Mouse (Mus musculus): ENCODE data around the gene Macrod2.

The Macrod2 gene

DNA sequence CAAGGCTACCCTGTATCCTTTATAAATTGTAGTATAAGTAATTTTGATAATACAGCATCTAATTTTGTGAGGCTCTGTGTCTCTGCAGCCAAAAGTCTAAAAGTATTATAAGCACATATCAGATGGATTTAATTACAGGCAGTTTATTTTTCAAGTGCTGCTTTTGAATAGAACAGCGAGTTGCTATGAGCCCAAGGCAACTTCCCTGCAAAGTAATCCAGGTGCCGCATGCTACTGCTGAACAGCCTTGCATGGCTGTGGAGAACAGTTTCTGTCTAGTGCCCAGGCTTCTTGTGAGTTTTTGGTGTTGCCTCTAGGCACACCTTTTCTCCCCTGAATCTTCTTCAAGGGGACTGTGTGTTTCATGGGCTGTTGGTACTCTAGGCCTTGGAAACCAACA, 517.8 kb downstream of the Macrod2 start:
- no peak for DNase-seq (ENCODE audit: low spot score)

- DNase-seq (ENCODE audit: low spot score) = no peak
These were observed 518.7 kb downstream of the Macrod2 start for GRCm38 (mm10) chr2:140913679-140914412.

GRCm38 (mm10) chr2:140926922-140927321, 531.8 kb downstream of the Macrod2 start:
- no peak for DNase-seq (ENCODE audit: low spot score)

DNA sequence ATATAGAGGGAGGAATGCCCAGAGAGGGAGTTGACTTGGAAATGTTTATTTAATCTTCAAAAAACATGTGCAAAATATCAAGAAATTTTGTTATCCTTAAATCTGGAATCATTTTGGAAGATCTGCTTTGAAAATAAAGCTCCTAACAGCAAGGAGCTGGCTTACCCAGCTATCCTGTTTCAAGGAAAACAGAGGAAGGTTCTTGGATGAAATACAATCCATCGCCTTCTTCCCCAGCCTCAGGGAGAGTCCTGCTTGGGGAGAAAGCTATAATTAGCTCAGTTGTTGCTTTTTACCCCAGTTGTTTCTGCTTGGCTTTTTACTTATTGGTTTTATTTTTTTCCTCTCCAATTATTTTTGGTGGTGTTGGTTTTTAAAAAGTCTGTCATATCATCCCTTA, 539.4 kb downstream of the Macrod2 start:
- DNase-seq (ENCODE audit: low spot score) = no peak

DNA sequence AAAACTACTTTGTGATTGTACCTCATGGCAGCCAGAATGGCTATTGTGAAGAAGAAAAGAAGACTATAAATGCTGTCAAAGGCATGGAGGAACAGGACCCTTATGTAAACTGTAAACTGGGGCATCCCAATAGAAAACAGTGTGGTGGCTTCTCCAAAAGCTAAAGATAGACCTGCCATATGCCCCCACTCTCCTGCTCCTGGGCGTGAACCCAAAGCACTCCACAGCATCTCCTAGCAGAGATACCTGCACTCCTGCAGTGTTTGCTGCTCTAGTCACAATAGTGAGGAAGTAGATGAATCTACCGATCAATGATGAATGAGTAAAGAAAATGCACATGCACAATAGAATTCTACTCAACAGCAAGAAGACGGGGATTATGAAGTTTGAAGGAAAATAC, 554.4 kb downstream of the Macrod2 start:
- no peak for DNase-seq (ENCODE audit: low spot score)

DNA sequence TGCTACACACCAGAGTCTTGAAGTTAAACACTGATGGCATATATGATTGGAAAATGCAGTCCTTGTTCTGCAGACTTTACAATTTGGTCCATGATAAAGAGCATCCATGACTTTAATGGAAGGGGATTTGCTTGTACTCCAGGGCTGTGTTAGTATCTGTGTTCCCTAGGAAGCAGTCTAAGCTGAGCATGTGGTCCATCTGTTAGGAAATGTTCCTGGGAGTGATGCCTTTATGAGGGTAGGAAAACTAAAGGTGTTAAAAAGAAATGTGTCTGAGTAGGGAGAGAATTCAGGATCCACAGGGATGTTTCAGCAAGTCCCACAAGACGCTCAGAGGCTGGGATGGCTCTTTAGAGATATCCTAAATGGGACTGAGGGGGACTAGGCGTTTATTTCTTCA, 564.1 kb downstream of the Macrod2 start:
- no peak for DNase-seq (ENCODE audit: low spot score)

- no peak for DNase-seq (ENCODE audit: low spot score)
These were observed 575.1 kb downstream of the Macrod2 start for GRCm38 (mm10) chr2:140970181-140970580.

DNA sequence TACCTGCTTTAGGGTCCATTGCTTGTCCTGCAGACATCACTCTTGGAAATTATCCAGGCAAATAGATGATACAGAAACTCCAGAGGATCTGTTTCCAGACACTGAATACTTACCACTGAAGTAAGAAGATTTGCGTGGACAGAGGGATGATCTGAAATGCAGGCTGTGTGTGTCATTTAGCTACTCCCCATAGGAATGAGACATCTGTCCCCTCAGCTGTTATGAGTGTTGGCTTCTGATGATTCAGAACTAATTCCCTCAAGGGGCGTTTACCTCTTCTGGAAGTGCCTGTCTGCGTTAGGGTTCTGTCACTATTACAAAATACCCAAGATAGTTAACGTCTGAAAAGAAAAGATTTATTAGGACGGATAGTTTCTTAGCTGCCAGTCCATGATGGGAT, 576.7 kb downstream of the Macrod2 start:
- no peak for DNase-seq (ENCODE audit: low spot score)

- DNase-seq (ENCODE audit: low spot score) = no peak
These were observed 590.7 kb downstream of the Macrod2 start for GRCm38 (mm10) chr2:140985670-140986372.

DNA sequence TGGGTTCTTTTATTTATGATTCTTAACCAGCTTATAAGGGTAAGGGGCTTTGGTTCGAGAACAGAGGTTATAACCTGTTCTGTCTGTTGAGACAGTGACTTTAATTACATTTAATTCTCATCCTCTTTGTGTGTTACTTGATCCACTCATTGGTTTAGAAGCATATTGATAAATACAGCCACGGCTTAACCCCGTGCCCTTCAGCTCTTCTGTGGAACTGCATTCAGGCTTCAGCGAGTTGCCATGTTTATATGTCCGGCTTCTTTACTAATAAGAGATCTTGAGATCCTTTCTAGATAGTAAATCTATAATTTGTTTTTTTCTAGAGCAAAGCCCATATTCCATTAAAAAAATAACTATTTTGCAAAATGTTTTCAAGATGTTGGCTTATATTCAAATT, 608.7 kb downstream of the Macrod2 start:
- DNase-seq (ENCODE audit: low spot score) = no peak

DNA sequence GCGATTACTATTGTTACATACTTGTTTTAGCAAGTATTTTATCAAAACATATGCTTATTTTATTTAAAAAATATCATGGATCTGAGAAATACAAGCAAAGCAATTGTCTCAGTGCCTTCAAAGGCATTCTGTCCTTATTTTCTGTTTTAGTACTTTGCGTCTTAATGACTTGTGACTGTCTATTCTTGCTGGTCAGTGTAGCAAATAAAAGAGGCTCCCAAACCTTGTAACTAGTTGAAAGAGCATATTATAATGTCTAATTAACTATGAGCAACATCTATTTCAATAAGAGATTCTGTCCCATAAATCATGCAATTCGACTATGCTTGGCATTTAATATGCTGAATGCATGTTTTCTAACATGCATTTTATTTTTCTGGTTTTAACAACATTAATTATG, 609.2 kb downstream of the Macrod2 start:
- no peak for DNase-seq (ENCODE audit: low spot score)

DNA sequence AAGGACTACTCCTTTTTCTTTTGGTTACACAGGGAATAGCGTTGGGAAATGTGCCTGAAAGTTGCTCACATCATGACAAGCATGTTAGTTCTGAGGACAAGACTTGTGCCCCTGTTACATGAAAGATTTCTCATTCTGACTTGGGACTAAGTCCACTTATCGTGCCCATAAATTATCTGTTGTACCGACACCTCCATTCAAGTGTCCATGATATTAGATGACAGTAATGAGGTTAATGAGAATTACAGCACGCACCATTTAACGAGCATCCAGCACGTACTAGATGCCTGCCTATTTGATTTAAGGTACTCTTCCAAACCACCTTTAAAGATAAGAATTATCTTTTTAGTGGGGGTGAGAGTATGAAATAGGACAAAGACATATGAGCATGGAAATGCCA, 610.5 kb downstream of the Macrod2 start:
- DNase-seq (ENCODE audit: low spot score) = no peak

DNA sequence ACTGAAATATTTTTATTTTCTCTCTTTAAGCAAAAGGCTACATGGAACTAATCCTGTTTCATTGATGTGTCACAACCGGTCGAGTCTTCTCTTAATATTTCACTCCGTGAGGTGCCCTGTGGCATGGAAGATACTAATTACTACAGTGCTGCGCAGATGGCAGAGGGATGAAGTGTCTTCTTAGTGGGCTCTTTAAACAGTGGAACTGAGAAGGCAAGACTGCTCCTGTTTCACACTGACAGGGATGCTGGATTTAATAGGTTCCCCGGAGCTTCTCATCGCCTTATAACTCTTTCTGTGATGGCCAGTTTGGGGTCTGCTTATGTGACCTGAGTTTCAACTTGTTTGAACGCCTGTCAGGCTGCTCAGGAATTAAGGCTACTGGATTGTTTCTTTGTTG, 612.6 kb downstream of the Macrod2 start:
- DNase-seq (ENCODE audit: low spot score) = no peak

GRCm38 (mm10) chr2:141008458-141008857, 613.3 kb downstream of the Macrod2 start:
- no peak for DNase-seq (ENCODE audit: low spot score)

DNA sequence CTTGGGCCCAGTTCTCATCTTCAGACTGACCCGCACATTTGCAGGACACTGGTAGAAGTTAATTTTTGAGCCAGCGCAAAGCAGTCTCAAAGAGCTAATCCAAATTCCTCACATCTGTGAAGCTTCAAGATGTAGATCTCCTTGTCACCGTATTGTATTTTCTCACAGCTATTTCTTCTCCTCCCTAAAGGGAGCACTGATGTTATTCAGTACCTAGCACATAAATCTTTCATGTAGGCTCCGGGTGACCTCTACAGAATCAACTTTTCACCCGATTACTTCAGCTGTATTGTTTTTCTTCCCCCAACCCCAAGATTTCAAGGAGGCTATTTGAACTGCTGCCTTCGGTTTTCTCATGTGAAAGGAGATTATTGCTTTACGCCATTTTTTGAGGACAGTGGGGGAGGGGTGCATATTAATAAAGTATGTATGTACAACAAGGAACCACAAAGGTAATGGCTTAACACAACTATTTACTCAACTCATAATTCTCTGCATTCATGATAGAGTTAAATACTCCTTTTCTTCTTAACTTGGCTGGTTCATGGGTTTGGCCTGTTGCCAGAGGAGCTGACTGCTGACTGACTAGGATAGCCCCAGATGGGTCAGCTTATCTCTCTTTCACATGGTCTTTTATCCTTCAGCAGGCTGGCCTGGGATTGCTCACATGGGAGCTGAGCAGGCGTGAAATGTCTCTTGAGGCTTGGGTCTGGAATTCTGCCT, 618.5 kb downstream of the Macrod2 start:
- DNase-seq (ENCODE audit: low spot score) = peak; percentile 36

- DNase-seq (ENCODE audit: low spot score) = no peak
These were observed 627.9 kb downstream of the Macrod2 start for GRCm38 (mm10) chr2:141022971-141023370.

DNA sequence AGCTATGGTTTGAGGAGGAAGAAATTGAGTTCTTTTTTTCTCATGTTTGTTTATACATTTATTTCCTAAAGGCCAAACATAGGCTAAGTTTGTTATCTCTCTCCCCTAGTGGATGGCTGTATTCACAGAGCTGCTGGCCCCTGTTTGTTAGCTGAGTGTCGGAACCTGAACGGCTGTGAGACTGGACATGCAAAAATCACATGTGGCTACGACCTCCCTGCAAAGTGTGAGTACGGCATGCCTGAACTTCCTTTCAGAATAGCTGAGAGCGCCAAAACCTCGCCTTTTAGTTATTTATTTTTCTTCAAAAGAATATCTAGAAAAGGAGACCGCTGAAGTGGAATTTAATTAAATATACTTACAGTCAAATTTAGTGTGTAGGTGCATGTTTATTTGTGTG, 628.8 kb downstream of the Macrod2 start:
- no peak for DNase-seq (ENCODE audit: low spot score)

DNA sequence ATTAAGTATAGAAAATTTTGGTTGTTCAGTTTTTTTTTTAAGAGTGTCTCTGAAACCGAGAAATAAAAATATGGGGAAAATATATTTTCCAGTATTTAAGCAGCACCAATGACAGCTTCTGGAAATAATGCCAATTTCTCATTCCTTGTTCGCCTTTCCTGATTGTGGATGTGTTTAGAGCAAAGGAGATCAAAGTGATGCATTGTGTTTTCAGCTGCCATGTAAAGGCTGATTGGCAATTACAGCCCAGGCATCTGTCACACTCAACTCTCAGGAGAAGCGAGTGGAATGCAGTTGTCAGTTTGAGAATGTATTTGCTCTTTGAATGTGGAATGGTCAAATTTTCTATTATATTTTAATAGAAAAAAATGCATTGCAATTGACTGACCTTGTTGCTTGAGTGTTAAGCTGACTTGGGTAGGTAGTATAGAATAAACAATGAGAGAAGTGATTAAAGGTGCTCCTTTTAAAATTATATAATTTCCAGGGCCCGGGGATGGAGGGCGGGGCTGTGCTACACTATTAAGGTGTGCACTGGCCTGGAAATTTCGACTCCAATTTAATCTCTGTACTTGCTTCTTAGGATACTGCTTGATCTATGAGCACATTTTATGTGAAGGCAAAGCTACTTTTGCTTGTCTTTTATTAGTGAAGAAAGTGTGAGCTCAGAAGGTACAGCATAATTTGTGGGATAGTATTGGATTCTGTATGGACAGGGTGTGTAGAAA, 629.4 kb downstream of the Macrod2 start:
- no peak for DNase-seq (ENCODE audit: low spot score)

DNA sequence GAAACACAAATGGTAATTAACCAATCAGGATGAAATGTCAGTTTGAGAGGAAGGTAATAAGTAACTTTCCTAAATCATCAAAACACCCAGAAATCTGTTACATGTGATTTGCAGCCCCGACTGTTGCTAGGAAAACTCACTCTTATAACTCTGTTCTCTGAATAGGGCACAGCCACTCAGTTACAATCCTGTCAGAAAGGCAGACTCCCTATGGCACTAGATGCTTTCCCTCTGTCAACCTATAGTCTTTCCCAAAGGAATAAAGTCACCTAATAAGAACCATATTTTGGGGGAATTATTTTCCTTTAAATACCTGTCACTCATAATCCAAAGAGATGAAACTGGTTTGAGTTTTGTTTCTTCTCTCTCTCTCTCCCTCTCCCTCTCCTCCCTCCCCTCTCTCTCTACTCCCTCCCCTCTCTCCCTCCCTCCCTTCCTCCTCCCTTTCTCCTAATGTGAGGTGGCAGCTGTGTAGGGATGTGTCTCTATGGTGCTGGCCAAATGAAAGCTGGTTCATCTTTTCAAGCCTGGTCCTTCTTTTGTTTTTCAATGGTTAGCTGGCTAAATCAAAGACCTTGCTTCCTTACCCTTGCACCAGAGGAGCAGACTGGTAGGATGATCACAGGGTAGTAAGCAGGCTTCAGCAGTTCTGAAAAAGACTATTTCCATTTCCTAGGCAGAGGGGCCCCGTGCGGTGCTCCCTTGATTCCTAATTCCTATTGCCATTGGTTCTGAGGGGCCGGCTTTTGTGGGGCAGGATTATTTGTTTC, 661.8 kb downstream of the Macrod2 start:
- DNase-seq (ENCODE audit: low spot score) = no peak

DNA sequence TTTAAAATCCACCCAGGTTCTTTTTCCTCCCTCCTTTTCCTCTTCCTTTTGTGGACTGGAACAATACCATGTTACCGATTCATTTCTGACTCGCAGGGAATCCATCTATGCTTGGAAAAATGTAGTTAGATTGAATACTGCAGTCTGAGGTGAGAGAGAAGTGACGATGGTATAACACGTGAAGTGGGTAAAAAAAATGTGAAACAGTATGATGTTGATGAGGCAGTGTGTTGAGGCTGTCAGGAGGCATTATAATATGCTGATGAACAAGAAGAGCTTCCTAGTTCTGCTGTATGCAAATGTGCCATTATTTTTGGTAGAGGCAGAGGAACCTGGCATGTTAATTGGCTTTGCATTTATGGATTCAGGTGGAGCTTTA, 662.3 kb downstream of the Macrod2 start:
- no peak for DNase-seq (ENCODE audit: low spot score)

GRCm38 (mm10) chr2:141073981-141074855, 679.1 kb downstream of the Macrod2 start:
- DNase-seq (ENCODE audit: low spot score) = no peak

Measured in ovary, postnatal 14 days (tissue).